In genomic region chr14:33374089-33374488, GRCm38 (mm10) we compare ENCODE assay signal across 29 mouse cellular contexts.
DNase-seq lines count a peak whose midpoint lies in the region; ATAC-seq and TF ChIP-seq lines count a peak whose summit lies in the region.
"Had no signal": no experiment of that assay in that cellular context is flagged by ENCODE, and none has a peak within 500 bp of the region (broad histone marks: within the 10 kb centered on the region; RNA-seq: fewer than 3 reads in every experiment).

No protein-coding gene starts in this region.

- peaks cover 20% of the 10 kb centered on the region for H3K4me1 ChIP-seq in liver, embryonic 13.5 days (replicated peaks)
- H3K4me1 ChIP-seq in lung, postnatal 0 days (ENCODE audit: insufficient read depth, low read depth, low read length), result peaks cover 6% of the 10 kb centered on the region; the same call in 1 of the 2 replicates
- H3K4me1 ChIP-seq in lung, adult 2 months (ENCODE audit: control insufficient read depth, insufficient read depth, low read length), result no peaks in the 10 kb centered on the region
- no peaks in the 10 kb centered on the region; the same call in 1 of the 2 replicates for H3K4me1 ChIP-seq in liver, embryonic 16.5 days (ENCODE audit: control insufficient read depth, low read depth, low read length)

- no peak for TF ChIP-seq EP300 in lung, postnatal 0 days (IDR thresholded peaks at IDR 0.05)

- H3K36me3 ChIP-seq in liver, embryonic 13.5 days, result no peaks in the 10 kb centered on the region; the same call in 1 of the 2 replicates
- no peaks in the 10 kb centered on the region for H3K36me3 ChIP-seq in lung, postnatal 0 days (ENCODE audit: insufficient read depth, low read length)
- H3K36me3 ChIP-seq in liver, embryonic 16.5 days (ENCODE audit: control insufficient read depth, insufficient read depth), result no peaks in the 10 kb centered on the region
- H3K36me3 ChIP-seq: forebrain, embryonic 12.5 days; forebrain, embryonic 15.5 days; heart, embryonic 15.5 days had no signal

- no peak overlapping the region for H3K4me2 ChIP-seq in liver, embryonic 13.5 days
- no peak overlapping the region for H3K4me2 ChIP-seq in lung, postnatal 0 days (replicated peaks; ENCODE audit: low read depth, low read length)
- H3K4me2 ChIP-seq in liver, embryonic 16.5 days (ENCODE audit: low read depth, low read length), result no peak overlapping the region
- H3K4me2 ChIP-seq: embryonic facial prominence, embryonic 13.5 days; forebrain, embryonic 12.5 days; forebrain, embryonic 15.5 days; heart, embryonic 12.5 days; heart, embryonic 15.5 days; hindbrain, embryonic 14.5 days had no signal

- DNase-seq in liver, embryonic 13.5 days, result no peak
- no peak for DNase-seq in liver
- peak; percentile 64 for DNase-seq in lung, postnatal 0 days (ENCODE audit: low spot score)
- DNase-seq in lung, adult 2 months, result no peak
- no peak for DNase-seq in spleen, postnatal 10 days (ENCODE audit: low spot score in 2 of 2)
- no peak for DNase-seq in kidney, postnatal 10 days
- DNase-seq: adrenal gland, adult 8-10 months; adrenal gland, postnatal 25 days; B cell, adult 2 months; cerebellum, adult 11-12 months; cerebellum, adult 8-10 months; cerebellum, postnatal 10 days; cerebellum, postnatal 36 days; embryo, embryonic 11 days; gastrocnemius, postnatal 25 days; heart, adult 18-20 months; heart, postnatal 10 days; heart, postnatal 4 days had no signal

- WGBS in liver, embryonic 13.5 days (ENCODE audit: insufficient replicate concordance), result 54% methylated on average over 1 of the region's 1 CpGs
- WGBS in lung, postnatal 0 days, result 7% methylated on average over 1 of the region's 1 CpGs
- WGBS in lung, adult 2 months, result 26% methylated on average over 1 of the region's 1 CpGs
- WGBS in liver, embryonic 16.5 days (ENCODE audit: insufficient replicate concordance), result 56% methylated on average over 1 of the region's 1 CpGs

- no peak overlapping the region for H3K27ac ChIP-seq in liver, embryonic 13.5 days
- H3K27ac ChIP-seq in lung, postnatal 0 days (ENCODE audit: low read length), result no peak overlapping the region
- H3K27ac ChIP-seq in liver, embryonic 16.5 days (ENCODE audit: low read length), result peak overlapping the region; percentile 65
- H3K27ac ChIP-seq: embryonic facial prominence, embryonic 10.5 days; embryonic facial prominence, embryonic 13.5 days; forebrain, embryonic 12.5 days; forebrain, embryonic 15.5 days; heart, embryonic 15.5 days; hindbrain, embryonic 14.5 days had no signal

- H3K9ac ChIP-seq in liver, embryonic 13.5 days, result no peak overlapping the region
- no peak overlapping the region for H3K9ac ChIP-seq in lung, postnatal 0 days (replicated peaks; ENCODE audit: low read depth)
- H3K9ac ChIP-seq in liver, embryonic 16.5 days (ENCODE audit: low read depth, low read length), result no peak overlapping the region
- H3K9ac ChIP-seq: embryonic facial prominence, embryonic 13.5 days; forebrain, embryonic 12.5 days; forebrain, embryonic 15.5 days; heart, embryonic 12.5 days; heart, embryonic 15.5 days; hindbrain, embryonic 14.5 days had no signal

- 0 out of 2 replicates have a peak, but pooled peaks have one; percentile 41 for ATAC-seq in liver, embryonic 13.5 days (ENCODE audit: low read depth)
- ATAC-seq in lung, postnatal 0 days, result peak; percentile 40
- ATAC-seq in liver, embryonic 16.5 days (ENCODE audit: low read depth), result peak; percentile 79
- ATAC-seq: forebrain, embryonic 15.5 days had no signal

- no peak for TF ChIP-seq CTCF in lung, postnatal 0 days (IDR thresholded peaks at IDR 0.05)
- TF ChIP-seq CTCF in lung, adult 2 months (IDR thresholded peaks at IDR 0.05; ENCODE audit: insufficient read depth, low read length), result no peak

- TF ChIP-seq POLR2A in lung, adult 2 months (IDR thresholded peaks at IDR 0.05; ENCODE audit: borderline replicate concordance, extremely low read depth, low read depth, low read length), result no peak

- H3K9me3 ChIP-seq in liver, embryonic 13.5 days (replicated peaks), result no peaks in the 10 kb centered on the region
- H3K9me3 ChIP-seq in lung, postnatal 0 days (ENCODE audit: low read length), result no peaks in the 10 kb centered on the region
- H3K9me3 ChIP-seq in liver, embryonic 16.5 days (replicated peaks; ENCODE audit: control insufficient read depth, low read length), result no peaks in the 10 kb centered on the region
- H3K9me3 ChIP-seq: embryonic facial prominence, embryonic 10.5 days; embryonic facial prominence, embryonic 13.5 days; forebrain, embryonic 12.5 days; forebrain, embryonic 15.5 days; G1E; heart, embryonic 12.5 days; heart, embryonic 15.5 days had no signal

- H3K4me3 ChIP-seq in liver, embryonic 13.5 days (replicated peaks), result no peak overlapping the region
- H3K4me3 ChIP-seq in lung, postnatal 0 days (ENCODE audit: low read depth, low read length), result no peak overlapping the region
- no peak overlapping the region for H3K4me3 ChIP-seq in lung, adult 2 months (replicated peaks; ENCODE audit: extremely low read depth, low read depth, low read length)
- H3K4me3 ChIP-seq in liver, embryonic 16.5 days (ENCODE audit: low read depth, low read length), result no peak overlapping the region
- H3K4me3 ChIP-seq: embryonic facial prominence, embryonic 10.5 days; embryonic facial prominence, embryonic 13.5 days; erythroblast, embryonic 14.5 days; forebrain, embryonic 12.5 days; forebrain, embryonic 15.5 days; heart, embryonic 12.5 days; heart, embryonic 15.5 days had no signal

- no peaks in the 10 kb centered on the region for H3K27me3 ChIP-seq in liver, embryonic 13.5 days
- no peaks in the 10 kb centered on the region for H3K27me3 ChIP-seq in lung, postnatal 0 days (replicated peaks; ENCODE audit: insufficient read depth, low read length)
- no peaks in the 10 kb centered on the region for H3K27me3 ChIP-seq in liver, embryonic 16.5 days (ENCODE audit: control insufficient read depth, insufficient read depth, low read depth, low read length)
- H3K27me3 ChIP-seq: CH12.LX; embryonic facial prominence, embryonic 13.5 days; forebrain, embryonic 12.5 days; forebrain, embryonic 15.5 days; heart, embryonic 12.5 days had no signal
